Mouse (Mus musculus) G1E (cell line): Measurements from ENCODE around the gene Bmf. TPM values are rescaled to one million over a fixed set of nuclear protein-coding genes. Genes with fewer than 3 reads are reported as not detected.

Experiments used
- ATAC-seq: 2 replicates; pipeline ENCODE4 v1.8.0; 2016; ENCODE audit warnings: mild to moderate bottlenecking; ENCODE audit not compliant: insufficient number of reproducible peaks, poor library complexity, low FRiP score, severe bottlenecking; ENCODE audit errors: extremely low read depth
- DNase-seq: peaks from one replicate; pipeline ENCODE4 v3.0.0; 2012; ENCODE audit warnings: low spot score
- H3K27me3 ChIP-seq: 2 replicates; pipeline ENCODE4 v1.6.1; 2012; ENCODE audit warnings: mild to moderate bottlenecking, low read length, inconsistent platforms; ENCODE audit not compliant: insufficient read depth
- H3K36me3 ChIP-seq: replicated peaks from 2 replicates; pipeline ENCODE3; 2012; ENCODE audit warnings: mild to moderate bottlenecking, inconsistent platforms
- H3K4me1 ChIP-seq: 2 replicates; pipeline ENCODE4 v1.6.1; 2012; ENCODE audit warnings: low read depth, low read length, inconsistent platforms, mixed read lengths; ENCODE audit not compliant: insufficient read depth
- H3K4me3 ChIP-seq: 2 replicates; pipeline ENCODE4 v1.5.1; 2012; ENCODE audit warnings: low read depth, mild to moderate bottlenecking, inconsistent platforms, low read length, moderate library complexity, mixed read lengths
- H3K9me3 ChIP-seq: replicated peaks from 2 replicates; pipeline ENCODE4 v1.6.1; 2012; ENCODE audit warnings: inconsistent platforms
- CTCF ChIP-seq: IDR thresholded peaks from 2 replicates; pipeline ENCODE4 v1.5.1; 2012; ENCODE audit warnings: low read depth, low read length, inconsistent platforms, mixed read lengths
- GATA1 ChIP-seq: IDR thresholded peaks from 2 replicates; pipeline ENCODE4 v1.6.1; 2012; ENCODE audit warnings: borderline replicate concordance, low read length, inconsistent platforms, mixed read lengths
- GATA2 ChIP-seq: IDR thresholded peaks from 2 replicates; pipeline ENCODE4 v1.6.1; 2012; ENCODE audit warnings: low read depth, low read length, inconsistent platforms, borderline replicate concordance
- POLR2AphosphoS5 ChIP-seq: IDR thresholded peaks from 2 replicates; pipeline ENCODE4 v1.6.1; 2012; ENCODE audit warnings: low read depth, low read length, inconsistent platforms; ENCODE audit not compliant: insufficient replicate concordance
- TAL1 ChIP-seq: conservative IDR thresholded peaks from 2 replicates; pipeline ENCODE4 v1.6.1; 2012; ENCODE audit warnings: low read depth, low read length, inconsistent platforms, mixed read lengths
- polyA plus RNA-seq: library from polyadenylated mRNA; stranded (reverse); fragments of >175 nt; gene quantifications from 2 replicates; pipeline ENCODE4 v1.2.3, GENCODE M21; 2012
- total RNA-seq, 2 experiments: library from RNA; stranded (forward) in 1 of 2; stranded (reverse) in 1 of 2; fragments of 200-1000 nt in 1 of 2; fragments of >200 nt in 1 of 2; fragmentation: Nextera tagmentation in 1 of 2; gene quantifications; 2 replicates each; pipeline ENCODE4 v1.2.3; 2014 to 2017

Gene Bmf
- total and polyA plus RNA-seq, 3 experiments: 0.16 TPM; not detected in 2

GRCm38 (mm10) chr2:118540691-118541117, 8.8 kb downstream of the Bmf start:
- no peak overlapping the region for H3K4me3 ChIP-seq
- H3K9me3 ChIP-seq: no peaks in the 10 kb centered on the region
- no peak for DNase-seq
- no peaks in the 10 kb centered on the region for H3K36me3 ChIP-seq
- no peak for ATAC-seq
- peaks cover 55% of the 10 kb centered on the region for H3K27me3 ChIP-seq
- peaks cover 10% of the 10 kb centered on the region for H3K4me1 ChIP-seq
- TF ChIP-seq GATA2: no peak

GRCm38 (mm10) chr2:118539881-118540516, 9.5 kb downstream of the Bmf start:
- Histone ChIP-seq H3K9me3 (no peaks in the 10 kb centered on the region), H3K27me3 (peaks cover 48% of the 10 kb centered on the region), H3K4me1 (peaks cover 10% of the 10 kb centered on the region), H3K4me3 (no peak overlapping the region), H3K36me3 (no peaks in the 10 kb centered on the region)
- no peak for TF ChIP-seq GATA1
- no peak for TF ChIP-seq CTCF
- TF ChIP-seq TAL1: no peak
- no peak for TF ChIP-seq GATA2
- TF ChIP-seq POLR2AphosphoS5: no peak
- ATAC-seq: no peak
- DNase-seq: no peak

- no peaks in the 10 kb centered on the region for H3K9me3 ChIP-seq
- no peak for DNase-seq
- no peak for ATAC-seq
- H3K4me3 ChIP-seq: no peak overlapping the region
- TF ChIP-seq GATA1 (no peak), TAL1 (no peak), CTCF (no peak), POLR2AphosphoS5 (no peak), GATA2 (no peak)
- H3K27me3 ChIP-seq: peaks cover 43% of the 10 kb centered on the region
- H3K4me1 ChIP-seq: peaks cover 3% of the 10 kb centered on the region
- no peaks in the 10 kb centered on the region for H3K36me3 ChIP-seq
Observed at GRCm38 (mm10) chr2:118539040-118539439, 10.4 kb downstream of the Bmf start.

- DNase-seq (no peak), ATAC-seq (no peak)
- TF ChIP-seq CTCF (no peak), POLR2AphosphoS5 (no peak), GATA2 (no peak), TAL1 (no peak), GATA1 (no peak)
- H3K4me1 ChIP-seq: no peaks in the 10 kb centered on the region
- H3K4me3 ChIP-seq: no peak overlapping the region
- no peaks in the 10 kb centered on the region for H3K36me3 ChIP-seq
- peaks cover 38% of the 10 kb centered on the region for H3K27me3 ChIP-seq
- no peaks in the 10 kb centered on the region for H3K9me3 ChIP-seq
Observed at GRCm38 (mm10) chr2:118537226-118537625, 12.3 kb downstream of the Bmf start.

GRCm38 (mm10) chr2:118536553-118536952, 12.9 kb downstream of the Bmf start:
- H3K4me3 ChIP-seq: no peak overlapping the region
- H3K27me3 ChIP-seq: peaks cover 32% of the 10 kb centered on the region
- TF ChIP-seq GATA1: no peak
- TF ChIP-seq GATA2: no peak
- no peak for TF ChIP-seq TAL1
- TF ChIP-seq CTCF: no peak
- no peak for TF ChIP-seq POLR2AphosphoS5
- ATAC-seq (no peak), DNase-seq (no peak)
- no peaks in the 10 kb centered on the region for H3K4me1 ChIP-seq
- no peaks in the 10 kb centered on the region for H3K9me3 ChIP-seq
- H3K36me3 ChIP-seq: no peaks in the 10 kb centered on the region

- Histone ChIP-seq H3K36me3 (no peaks in the 10 kb centered on the region), H3K4me3 (no peak overlapping the region), H3K27me3 (peaks cover 31% of the 10 kb centered on the region), H3K9me3 (no peaks in the 10 kb centered on the region), H3K4me1 (no peaks in the 10 kb centered on the region)
- TF ChIP-seq TAL1 (no peak), CTCF (no peak), GATA2 (no peak), GATA1 (no peak), POLR2AphosphoS5 (no peak)
- ATAC-seq (no peak), DNase-seq (no peak)
Observed at GRCm38 (mm10) chr2:118536111-118536510, 13.4 kb downstream of the Bmf start.

GRCm38 (mm10) chr2:118533969-118534368, 15.5 kb downstream of the Bmf start:
- Histone ChIP-seq H3K4me3 (no peak overlapping the region), H3K9me3 (no peaks in the 10 kb centered on the region), H3K4me1 (no peaks in the 10 kb centered on the region), H3K27me3 (peaks cover 29% of the 10 kb centered on the region), H3K36me3 (no peaks in the 10 kb centered on the region)
- no peak for ATAC-seq
- DNase-seq: no peak
- TF ChIP-seq POLR2AphosphoS5 (no peak), TAL1 (no peak), GATA2 (no peak)
